Mouse (Mus musculus) retina, postnatal 7 days (tissue): ENCODE data around the gene a.

Experiments
- DNase-seq: peaks from one replicate; pipeline ENCODE4 v3.0.0-alpha.2; 2012; ENCODE audit warnings: low read depth, low spot score

Gene a

GRCm38 (mm10) chr2:154790656-154791483 is at the start of gene a, which contains the start of gene Raly:
Gene a, plus strand, starts transcription at chr2:154791402.
Gene Raly, plus strand, starts transcription at chr2:154791096.
- DNase-seq: peak; percentile 96

- DNase-seq: no peak
Measured at GRCm38 (mm10) chr2:154742911-154743819, 48.0 kb upstream of the a start.

- no peak for DNase-seq
Measured at GRCm38 (mm10) chr2:154743915-154744314, 47.3 kb upstream of the a start.

- no peak for DNase-seq
Measured at GRCm38 (mm10) chr2:154748383-154748782, 42.8 kb upstream of the a start.

GRCm38 (mm10) chr2:154749046-154750036 is 41.9 kb upstream of the a start:
- DNase-seq: no peak

- no peak for DNase-seq
Measured at GRCm38 (mm10) chr2:154751924-154752323, 39.3 kb upstream of the a start.

- DNase-seq: no peak
Measured at GRCm38 (mm10) chr2:154754068-154754560, 37.1 kb upstream of the a start.

- DNase-seq: no peak
Measured at GRCm38 (mm10) chr2:154755791-154756190, 35.4 kb upstream of the a start.

- DNase-seq: no peak
Measured at GRCm38 (mm10) chr2:154757691-154758090, 33.5 kb upstream of the a start.

GRCm38 (mm10) chr2:154758454-154758853 is 32.7 kb upstream of the a start:
- DNase-seq: no peak

- DNase-seq: no peak
Measured at GRCm38 (mm10) chr2:154763226-154763625, 28.0 kb upstream of the a start.

GRCm38 (mm10) chr2:154764828-154765497 is 26.2 kb upstream of the a start:
- no peak for DNase-seq

- no peak for DNase-seq
Measured at GRCm38 (mm10) chr2:154765554-154766008, 25.6 kb upstream of the a start.

GRCm38 (mm10) chr2:154767051-154767450 is 24.2 kb upstream of the a start:
- DNase-seq: no peak

GRCm38 (mm10) chr2:154769930-154770329 is 21.3 kb upstream of the a start, which contains the start of gene Gm14214:
Gene Gm14214, minus strand, starts transcription at chr2:154770030.
- DNase-seq: no peak

- no peak for DNase-seq
Measured at GRCm38 (mm10) chr2:154771604-154772003, 19.6 kb upstream of the a start.

- no peak for DNase-seq
Measured at GRCm38 (mm10) chr2:154774032-154774431, 17.2 kb upstream of the a start.

- no peak for DNase-seq
Measured at GRCm38 (mm10) chr2:154776496-154776895, 14.7 kb upstream of the a start.

GRCm38 (mm10) chr2:154779648-154780047 is 11.6 kb upstream of the a start:
- no peak for DNase-seq

GRCm38 (mm10) chr2:154782361-154782760 is 8.8 kb upstream of the a start:
- no peak for DNase-seq
